Mouse (Mus musculus): ENCODE measurements around the gene Capn10. TPM values are rescaled to one million over a fixed set of nuclear protein-coding genes. Genes with fewer than 3 reads are reported as not detected.

Gene Capn10
- polyA plus RNA-seq, 1 experiment from 2014 or later, result 27.5 TPM

DNA sequence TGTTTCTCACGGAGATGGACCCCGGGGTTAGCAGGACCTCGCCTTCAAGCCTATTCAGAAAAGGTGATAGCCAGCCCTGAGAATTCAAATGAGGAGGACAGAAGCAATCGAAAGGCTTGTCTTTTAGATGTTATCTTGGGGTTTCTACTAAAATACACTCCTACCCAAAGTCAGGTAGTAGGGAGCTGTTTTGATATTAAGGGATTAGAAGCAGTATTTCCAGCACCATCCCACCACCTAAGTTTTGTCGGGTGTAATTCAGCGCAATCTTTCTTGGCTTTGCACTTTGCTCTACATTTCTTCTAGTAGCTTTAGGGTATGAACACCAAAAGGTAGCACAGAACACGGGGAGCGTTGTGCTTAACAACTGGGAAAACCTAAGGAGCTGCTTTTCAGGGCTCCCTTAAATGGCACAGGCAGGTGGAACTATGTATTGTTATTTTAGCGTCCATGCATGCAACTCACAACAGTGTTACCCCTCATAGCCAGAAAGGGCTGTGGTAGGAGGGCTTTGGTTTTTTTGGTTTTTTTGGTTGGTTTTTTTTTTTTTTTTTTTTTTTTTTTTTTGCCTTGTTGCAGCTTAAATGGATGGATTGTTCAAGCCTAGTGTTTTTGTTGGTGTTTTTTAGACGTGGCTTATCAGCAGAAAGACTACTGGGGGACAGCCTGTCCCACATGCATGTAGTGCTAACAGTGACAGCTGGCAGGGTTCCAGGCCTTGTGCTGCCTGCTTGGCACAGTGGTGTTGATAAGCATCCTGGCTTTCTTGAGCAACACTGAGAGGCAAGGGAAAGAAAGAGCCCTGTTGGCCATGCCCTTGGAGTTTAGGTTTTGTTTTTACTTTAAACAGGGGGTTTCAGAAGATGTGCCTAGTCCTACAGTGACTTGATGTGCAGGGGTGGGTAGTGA, 1.1 kb downstream of the Capn10 start:
- peaks cover 17% of the 10 kb centered on the region for H3K4me1 ChIP-seq (replicated peaks; ENCODE audit: control insufficient read depth, insufficient read depth, low read length)
- no peaks in the 10 kb centered on the region for H3K9me3 ChIP-seq (ENCODE audit: control insufficient read depth, low read length)
- no peaks in the 10 kb centered on the region for H3K27me3 ChIP-seq (ENCODE audit: control insufficient read depth, insufficient read depth, low read depth, low read length)
- no peak for ATAC-seq (ENCODE audit: low read depth)
- WGBS, result 13% methylated on average over 10 of the region's 10 CpGs
- peak overlapping the region; percentile 94 for H3K27ac ChIP-seq (ENCODE audit: low read length)
- H3K9ac ChIP-seq (ENCODE audit: low read length), result peak overlapping the region; percentile 83
- peak overlapping the region; percentile 67 for H3K4me3 ChIP-seq (ENCODE audit: low read length)
- peaks cover 19% of the 10 kb centered on the region for H3K36me3 ChIP-seq (ENCODE audit: control insufficient read depth, insufficient read depth, low read length)
- H3K4me2 ChIP-seq (ENCODE audit: low read depth, low read length), result peak overlapping the region; percentile 85

DNA sequence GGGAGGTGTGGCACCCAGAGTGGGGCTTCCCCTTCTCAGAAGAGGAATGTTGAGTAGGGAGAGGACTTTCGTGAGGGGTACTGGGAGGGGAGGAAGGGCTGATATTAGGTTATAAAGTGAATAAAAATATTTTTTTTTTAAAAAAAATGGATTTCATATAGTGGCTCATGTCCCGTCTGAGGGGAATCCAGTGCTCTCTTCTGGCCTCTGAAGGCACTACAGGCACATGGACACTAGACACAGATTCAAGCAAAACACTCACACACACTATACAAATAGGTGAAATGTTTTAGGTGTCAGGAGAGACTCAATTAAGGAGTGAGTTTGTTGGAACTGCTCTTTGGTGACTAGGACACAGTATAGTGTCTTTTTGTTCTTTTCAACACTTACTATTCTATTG, 1.8 kb downstream of the Capn10 start:
- H3K4me3 ChIP-seq (ENCODE audit: low read length), result peak overlapping the region; percentile 67; the same call in 1 of the 2 replicates
- H3K27ac ChIP-seq (ENCODE audit: low read length), result no peak overlapping the region
- no peak for ATAC-seq (ENCODE audit: low read depth)
- H3K4me2 ChIP-seq (ENCODE audit: low read depth, low read length), result peak overlapping the region; percentile 85
- 26% methylated on average over 2 of the region's 2 CpGs for WGBS
- H3K4me1 ChIP-seq (replicated peaks; ENCODE audit: control insufficient read depth, insufficient read depth, low read length), result peaks cover 17% of the 10 kb centered on the region
- no peaks in the 10 kb centered on the region for H3K9me3 ChIP-seq (ENCODE audit: control insufficient read depth, low read length)
- H3K36me3 ChIP-seq (ENCODE audit: control insufficient read depth, insufficient read depth, low read length), result peaks cover 22% of the 10 kb centered on the region
- H3K27me3 ChIP-seq (ENCODE audit: control insufficient read depth, insufficient read depth, low read depth, low read length), result no peaks in the 10 kb centered on the region
- peak overlapping the region; percentile 33; the same call in 1 of the 2 replicates for H3K9ac ChIP-seq (ENCODE audit: low read length)

GRCm38 (mm10) chr1:92936467-92936866, 2.3 kb downstream of the Capn10 start:
- Histone ChIP-seq H3K4me2 (ENCODE audit: low read depth, low read length) (no peak overlapping the region), H3K9me3 (ENCODE audit: control insufficient read depth, low read length) (no peaks in the 10 kb centered on the region), H3K27me3 (ENCODE audit: control insufficient read depth, insufficient read depth, low read depth, low read length) (no peaks in the 10 kb centered on the region), H3K27ac (ENCODE audit: low read length) (no peak overlapping the region), H3K4me3 (ENCODE audit: low read length) (no peak overlapping the region), H3K36me3 (ENCODE audit: control insufficient read depth, insufficient read depth, low read length) (peaks cover 22% of the 10 kb centered on the region), H3K4me1 (replicated peaks; ENCODE audit: control insufficient read depth, insufficient read depth, low read length) (peaks cover 17% of the 10 kb centered on the region), H3K9ac (ENCODE audit: low read length) (no peak overlapping the region)
- WGBS, result 75% methylated on average over 3 of the region's 3 CpGs
- no peak for ATAC-seq (ENCODE audit: low read depth)

DNA sequence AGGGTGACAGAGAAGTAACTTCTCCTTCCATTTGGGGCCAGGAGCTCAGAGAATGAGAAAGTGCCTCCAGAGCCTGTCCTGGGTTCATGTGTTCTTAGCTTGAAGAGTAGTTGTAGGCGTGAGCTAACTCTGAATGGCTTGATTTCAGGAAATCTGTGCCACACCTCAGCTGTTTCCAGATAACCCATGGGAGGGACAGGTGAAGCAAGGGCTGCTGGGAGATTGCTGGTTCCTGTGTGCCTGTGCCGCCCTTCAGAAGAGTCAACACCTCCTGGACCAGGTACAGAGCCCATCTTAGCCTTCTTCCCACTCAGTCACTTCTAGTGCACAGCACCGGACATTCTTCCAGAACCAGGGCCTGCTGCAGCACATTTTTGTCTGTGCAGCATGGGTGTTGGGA, 3.6 kb downstream of the Capn10 start:
- WGBS, result 85% methylated on average over 3 of the region's 3 CpGs
- peaks cover 27% of the 10 kb centered on the region for H3K36me3 ChIP-seq (ENCODE audit: control insufficient read depth, insufficient read depth, low read length)
- no peak for ATAC-seq (ENCODE audit: low read depth)
- no peak overlapping the region for H3K9ac ChIP-seq (ENCODE audit: low read length)
- no peaks in the 10 kb centered on the region for H3K9me3 ChIP-seq (ENCODE audit: control insufficient read depth, low read length)
- no peak overlapping the region for H3K4me3 ChIP-seq (ENCODE audit: low read length)
- no peaks in the 10 kb centered on the region for H3K27me3 ChIP-seq (ENCODE audit: control insufficient read depth, insufficient read depth, low read depth, low read length)
- H3K4me1 ChIP-seq (replicated peaks; ENCODE audit: control insufficient read depth, insufficient read depth, low read length), result peaks cover 17% of the 10 kb centered on the region
- no peak overlapping the region for H3K27ac ChIP-seq (ENCODE audit: low read length)
- H3K4me2 ChIP-seq (ENCODE audit: low read depth, low read length), result no peak overlapping the region

GRCm38 (mm10) chr1:92939746-92940145, 5.6 kb downstream of the Capn10 start:
- Histone ChIP-seq H3K36me3 (ENCODE audit: control insufficient read depth, insufficient read depth, low read length) (peaks cover 32% of the 10 kb centered on the region), H3K4me1 (replicated peaks; ENCODE audit: control insufficient read depth, insufficient read depth, low read length) (peaks cover 15% of the 10 kb centered on the region), H3K27ac (ENCODE audit: low read length) (no peak overlapping the region), H3K4me3 (ENCODE audit: low read length) (no peak overlapping the region), H3K27me3 (ENCODE audit: control insufficient read depth, insufficient read depth, low read depth, low read length) (no peaks in the 10 kb centered on the region), H3K4me2 (ENCODE audit: low read depth, low read length) (no peak overlapping the region), H3K9ac (ENCODE audit: low read length) (no peak overlapping the region), H3K9me3 (ENCODE audit: control insufficient read depth, low read length) (no peaks in the 10 kb centered on the region)
- no peak for ATAC-seq (ENCODE audit: low read depth)
- WGBS, result 91% methylated on average over 4 of the region's 4 CpGs

- Histone ChIP-seq H3K4me1 (replicated peaks; ENCODE audit: control insufficient read depth, insufficient read depth, low read length) (no peaks in the 10 kb centered on the region), H3K27me3 (ENCODE audit: control insufficient read depth, insufficient read depth, low read depth, low read length) (no peaks in the 10 kb centered on the region), H3K9me3 (ENCODE audit: control insufficient read depth, low read length) (no peaks in the 10 kb centered on the region), H3K4me2 (ENCODE audit: low read depth, low read length) (no peak overlapping the region), H3K36me3 (ENCODE audit: control insufficient read depth, insufficient read depth, low read length) (peaks cover 42% of the 10 kb centered on the region), H3K27ac (ENCODE audit: low read length) (no peak overlapping the region), H3K4me3 (ENCODE audit: low read length) (no peak overlapping the region), H3K9ac (ENCODE audit: low read length) (no peak overlapping the region)
- ATAC-seq (ENCODE audit: low read depth), result no peak
- WGBS, result 91% methylated on average over 19 of the region's 19 CpGs
Observed at GRCm38 (mm10) chr1:92943219-92943989, 9.2 kb downstream of the Capn10 start.

GRCm38 (mm10) chr1:92947966-92948365, 13.8 kb downstream of the Capn10 start:
- 90% methylated on average over 3 of the region's 3 CpGs for WGBS

DNA sequence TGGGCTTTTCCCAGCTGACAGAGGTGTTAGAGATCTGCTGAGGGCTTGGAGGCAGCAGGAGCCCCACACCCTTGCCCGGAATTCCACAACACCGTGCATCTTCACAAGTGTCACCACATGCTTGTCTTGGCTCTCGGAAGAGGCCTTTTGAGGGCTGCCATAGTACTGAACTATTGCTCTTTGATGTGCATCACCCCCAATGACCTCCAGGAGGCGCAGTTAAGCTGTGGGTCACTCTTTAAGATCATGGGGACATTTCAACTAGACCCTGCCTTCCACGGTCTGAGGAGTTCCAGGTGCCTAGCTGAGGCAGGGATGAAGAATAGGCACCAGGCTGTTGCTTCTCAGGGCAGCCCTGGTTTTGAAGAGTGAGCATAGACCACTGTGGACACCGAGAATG, 15.2 kb downstream of the Capn10 start:
- no peaks in the 10 kb centered on the region for H3K27me3 ChIP-seq (ENCODE audit: control insufficient read depth, insufficient read depth, low read depth, low read length)
- H3K9me3 ChIP-seq (ENCODE audit: control insufficient read depth, low read length), result no peaks in the 10 kb centered on the region
- no peak overlapping the region for H3K27ac ChIP-seq (ENCODE audit: low read length)
- peaks cover 16% of the 10 kb centered on the region for H3K36me3 ChIP-seq (ENCODE audit: control insufficient read depth, insufficient read depth, low read length)
- no peaks in the 10 kb centered on the region for H3K4me1 ChIP-seq (replicated peaks; ENCODE audit: control insufficient read depth, insufficient read depth, low read length)
- H3K9ac ChIP-seq (ENCODE audit: low read length), result no peak overlapping the region
- ATAC-seq (ENCODE audit: low read depth), result no peak
- no peak overlapping the region for H3K4me3 ChIP-seq (ENCODE audit: low read length)
- 46% methylated on average over 6 of the region's 6 CpGs for WGBS
- H3K4me2 ChIP-seq (ENCODE audit: low read depth, low read length), result no peak overlapping the region

More at GRCm38 (mm10) chr1:92947966-92948365, 13.8 kb downstream of the Capn10 start:
- no peak overlapping the region for H3K4me3 ChIP-seq (ENCODE audit: low read length)
- H3K27ac ChIP-seq (ENCODE audit: low read length), result no peak overlapping the region
- peaks cover 19% of the 10 kb centered on the region for H3K36me3 ChIP-seq (ENCODE audit: control insufficient read depth, insufficient read depth, low read length)
- ATAC-seq (ENCODE audit: low read depth), result no peak
- H3K4me2 ChIP-seq (ENCODE audit: low read depth, low read length), result no peak overlapping the region
- H3K27me3 ChIP-seq (ENCODE audit: control insufficient read depth, insufficient read depth, low read depth, low read length), result no peaks in the 10 kb centered on the region
- no peaks in the 10 kb centered on the region for H3K9me3 ChIP-seq (ENCODE audit: control insufficient read depth, low read length)
- H3K4me1 ChIP-seq (replicated peaks; ENCODE audit: control insufficient read depth, insufficient read depth, low read length), result no peaks in the 10 kb centered on the region
- H3K9ac ChIP-seq (ENCODE audit: low read length), result no peak overlapping the region

DNA sequence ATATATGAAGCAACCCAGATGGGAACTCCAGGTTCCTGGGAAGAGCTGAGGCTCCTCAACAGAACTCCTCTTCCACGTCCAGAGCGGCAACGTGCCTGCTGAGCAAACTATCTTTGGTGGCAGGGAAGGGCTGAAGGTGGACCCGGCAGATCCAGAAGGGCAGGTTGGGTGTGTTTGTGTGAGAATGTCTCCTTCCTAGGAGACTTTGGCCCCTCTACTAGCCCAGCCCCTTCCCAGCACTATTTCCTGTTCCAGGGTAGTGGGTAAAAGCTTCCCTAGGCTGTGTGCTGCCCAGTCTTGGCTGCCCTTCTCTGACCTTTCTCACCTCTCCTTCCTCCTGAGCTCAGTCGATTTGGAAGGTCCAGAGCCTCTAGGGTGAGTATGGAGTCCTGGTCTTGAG, 16.4 kb downstream of the Capn10 start, which contains the start of gene Gpr35:
TSS of gene Gpr35 (plus strand) at position 259 of the 400 bp plus-strand sequence.
- no peak within 1 kb of the TSS for H3K27ac ChIP-seq (ENCODE audit: low read length)
- no peak for ATAC-seq (ENCODE audit: low read depth)

More for the DNA sequence above, 16.4 kb downstream of the Capn10 start, which contains the start of gene Gpr35:
- WGBS, result 39% methylated on average over 5 of the region's 5 CpGs
- Histone ChIP-seq H3K9ac (ENCODE audit: low read length) (no peak within 1 kb of the TSS), H3K36me3 (ENCODE audit: control insufficient read depth, insufficient read depth, low read length) (peaks cover 7% of the 10 kb centered on the region), H3K9me3 (ENCODE audit: control insufficient read depth, low read length) (no peaks in the 10 kb centered on the region), H3K4me3 (ENCODE audit: low read length) (no peak within 1 kb of the TSS), H3K4me1 (replicated peaks; ENCODE audit: control insufficient read depth, insufficient read depth, low read length) (no peaks in the 10 kb centered on the region), H3K27me3 (ENCODE audit: control insufficient read depth, insufficient read depth, low read depth, low read length) (no peaks in the 10 kb centered on the region), H3K4me2 (ENCODE audit: low read depth, low read length) (no peak within 1 kb of the TSS)
